Mouse (Mus musculus) embryonic facial prominence, embryonic 13.5 days (tissue): ENCODE data around the gene Esyt3. TPM values are rescaled to one million over a fixed set of nuclear protein-coding genes. Genes with fewer than 3 reads are reported as not detected.

Experiments
- ATAC-seq: fragments of 200-750 bp; cut with Nextera tagmentation; 2 replicates; pipeline ENCODE4 v1.8.0; 2017; ENCODE audit warnings: low read depth; ENCODE audit not compliant: insufficient number of reproducible peaks, insufficient read depth, low FRiP score, low TSS enrichment
- H3K27ac ChIP-seq: fragments of 300-500 bp; sonication (generic); 2 replicates; pipeline ENCODE4 v1.5.1; 2015; ENCODE audit warnings: moderate library complexity, mild to moderate bottlenecking, inconsistent platforms
- H3K27me3 ChIP-seq: fragments of 300-500 bp; sonication (generic); 2 replicates; pipeline ENCODE4 v1.6.1; 2015; ENCODE audit warnings: mild to moderate bottlenecking, inconsistent platforms
- H3K36me3 ChIP-seq: fragments of 300-500 bp; sonication (generic); 2 replicates; pipeline ENCODE4 v1.6.1; 2015; ENCODE audit warnings: mild to moderate bottlenecking, inconsistent platforms
- H3K4me1 ChIP-seq: fragments of 300-500 bp; sonication (generic); 2 replicates; pipeline ENCODE4 v1.6.1; 2015; ENCODE audit warnings: inconsistent platforms
- H3K4me2 ChIP-seq: fragments of 300-500 bp; sonication (generic); 2 replicates; pipeline ENCODE4 v1.6.1; 2015; ENCODE audit warnings: moderate library complexity, mild to moderate bottlenecking, inconsistent platforms
- H3K4me3 ChIP-seq: fragments of 300-500 bp; sonication (generic); 2 replicates; pipeline ENCODE4 v1.5.1; 2015; ENCODE audit warnings: mild to moderate bottlenecking, inconsistent platforms
- H3K9ac ChIP-seq: fragments of 300-500 bp; sonication (generic); 2 replicates; pipeline ENCODE4 v1.6.1; 2015; ENCODE audit warnings: mild to moderate bottlenecking, inconsistent platforms
- H3K9me3 ChIP-seq: fragments of 300-500 bp; sonication (generic); 2 replicates; pipeline ENCODE4 v1.6.1; 2016; ENCODE audit warnings: inconsistent platforms
- WGBS: fragments of 180-500 bp; shearing (Covaris S2); methylation state at CpG from one replicate; pipeline ENCODE4 v1.1.7; 2015; ENCODE audit warnings: mixed read lengths; 5-methylcytosine and 5-hydroxymethylcytosine counted together
- polyA plus RNA-seq: library from polyadenylated mRNA; unstranded; fragments of >200 nt; fragmentation: Nextera tagmentation; extraction: Ambion mirVana; gene quantifications from 2 replicates; pipeline ENCODE4 v1.2.1, GENCODE M21; 2015

The Esyt3 gene
- polyA plus RNA-seq, 1 experiment from 2014 or later: 0.59 TPM

GRCm38 (mm10) chr9:99388078-99388477, 29.7 kb upstream of the Esyt3 start:
- ATAC-seq: no peak
- H3K9ac ChIP-seq: no peak overlapping the region
- no peak overlapping the region for H3K4me3 ChIP-seq
- no peak overlapping the region for H3K4me2 ChIP-seq
- no peaks in the 10 kb centered on the region for H3K4me1 ChIP-seq
- no peaks in the 10 kb centered on the region for H3K9me3 ChIP-seq
- H3K27me3 ChIP-seq: no peaks in the 10 kb centered on the region
- peaks cover 63% of the 10 kb centered on the region for H3K36me3 ChIP-seq
- no peak overlapping the region for H3K27ac ChIP-seq
- 71% methylated on average over 5 of the region's 5 CpGs for WGBS

- peaks cover 11% of the 10 kb centered on the region; the same call in 1 of the 2 replicates for H3K36me3 ChIP-seq
- no peaks in the 10 kb centered on the region for H3K27me3 ChIP-seq
- no peak overlapping the region for H3K4me3 ChIP-seq
- H3K27ac ChIP-seq: no peak overlapping the region
- H3K4me1 ChIP-seq: no peaks in the 10 kb centered on the region
- 66% methylated on average over 9 of the region's 9 CpGs for WGBS
- no peak overlapping the region for H3K9ac ChIP-seq
- ATAC-seq: no peak
- H3K4me2 ChIP-seq: no peak overlapping the region
- H3K9me3 ChIP-seq: no peaks in the 10 kb centered on the region
These were observed 24.2 kb upstream of the Esyt3 start for GRCm38 (mm10) chr9:99382556-99382955.

GRCm38 (mm10) chr9:99379194-99379593, 20.8 kb upstream of the Esyt3 start:
- H3K36me3 ChIP-seq: no peaks in the 10 kb centered on the region
- WGBS: 54% methylated on average over 5 of the region's 5 CpGs
- H3K9ac ChIP-seq: no peak overlapping the region
- no peak for ATAC-seq
- H3K4me1 ChIP-seq: no peaks in the 10 kb centered on the region
- no peak overlapping the region for H3K4me3 ChIP-seq
- no peak overlapping the region for H3K4me2 ChIP-seq
- no peak overlapping the region for H3K27ac ChIP-seq
- H3K9me3 ChIP-seq: no peaks in the 10 kb centered on the region
- no peaks in the 10 kb centered on the region for H3K27me3 ChIP-seq

- Histone ChIP-seq H3K27me3 (no peaks in the 10 kb centered on the region), H3K4me1 (no peaks in the 10 kb centered on the region), H3K9ac (no peak overlapping the region), H3K4me2 (no peak overlapping the region), H3K36me3 (no peaks in the 10 kb centered on the region), H3K9me3 (no peaks in the 10 kb centered on the region), H3K4me3 (no peak overlapping the region), H3K27ac (no peak overlapping the region)
- no peak for ATAC-seq
- WGBS: 6% methylated on average over 14 of the region's 14 CpGs
These were observed 18.4 kb upstream of the Esyt3 start for GRCm38 (mm10) chr9:99376591-99377418.

- Histone ChIP-seq H3K4me2 (no peak overlapping the region), H3K36me3 (no peaks in the 10 kb centered on the region), H3K4me3 (no peak overlapping the region), H3K4me1 (no peaks in the 10 kb centered on the region), H3K9me3 (no peaks in the 10 kb centered on the region), H3K27ac (no peak overlapping the region), H3K9ac (no peak overlapping the region), H3K27me3 (0 out of 2 replicates have a peak, but pooled peaks cover under 1% of the 10 kb centered on the region)
- WGBS: 78% methylated on average over 7 of the region's 7 CpGs
- ATAC-seq: no peak
These were observed 10.1 kb upstream of the Esyt3 start for GRCm38 (mm10) chr9:99368431-99368830.

- ATAC-seq: no peak
- no peak overlapping the region for H3K4me2 ChIP-seq
- H3K36me3 ChIP-seq: no peaks in the 10 kb centered on the region
- no peak overlapping the region for H3K27ac ChIP-seq
- H3K9ac ChIP-seq: no peak overlapping the region
- WGBS: 67% methylated on average over 3 of the region's 3 CpGs
- no peaks in the 10 kb centered on the region for H3K9me3 ChIP-seq
- H3K27me3 ChIP-seq: 0 out of 2 replicates have a peak, but pooled peaks cover 4% of the 10 kb centered on the region
- H3K4me3 ChIP-seq: no peak overlapping the region
- H3K4me1 ChIP-seq: no peaks in the 10 kb centered on the region
These were observed 7.5 kb upstream of the Esyt3 start for GRCm38 (mm10) chr9:99365906-99366305.

- H3K4me1 ChIP-seq: peaks cover 8% of the 10 kb centered on the region
- WGBS: 51% methylated on average over 8 of the region's 8 CpGs
- H3K27me3 ChIP-seq: peaks cover 26% of the 10 kb centered on the region
- H3K9me3 ChIP-seq: no peaks in the 10 kb centered on the region
- H3K36me3 ChIP-seq: no peaks in the 10 kb centered on the region
- no peak overlapping the region for H3K9ac ChIP-seq
- no peak overlapping the region for H3K4me2 ChIP-seq
- no peak overlapping the region for H3K4me3 ChIP-seq
- H3K27ac ChIP-seq: no peak overlapping the region
- no peak for ATAC-seq
These were observed 4.7 kb upstream of the Esyt3 start for GRCm38 (mm10) chr9:99363076-99363475.

GRCm38 (mm10) chr9:99361946-99362345, 3.6 kb upstream of the Esyt3 start:
- Histone ChIP-seq H3K27me3 (peaks cover 37% of the 10 kb centered on the region), H3K4me2 (no peak overlapping the region), H3K36me3 (no peaks in the 10 kb centered on the region), H3K4me1 (peaks cover 18% of the 10 kb centered on the region), H3K27ac (no peak overlapping the region), H3K9ac (no peak overlapping the region), H3K9me3 (no peaks in the 10 kb centered on the region), H3K4me3 (no peak overlapping the region)
- no peak for ATAC-seq
- WGBS: 86% methylated on average over 9 of the region's 9 CpGs

- Histone ChIP-seq H3K4me2 (no peak overlapping the region), H3K27me3 (peaks cover 63% of the 10 kb centered on the region), H3K27ac (no peak overlapping the region), H3K4me1 (peaks cover 18% of the 10 kb centered on the region), H3K4me3 (no peak overlapping the region), H3K9me3 (no peaks in the 10 kb centered on the region), H3K9ac (no peak overlapping the region), H3K36me3 (no peaks in the 10 kb centered on the region)
- 87% methylated on average over 15 of the region's 15 CpGs for WGBS
- no peak for ATAC-seq
These were observed 655 bp upstream of the Esyt3 start for GRCm38 (mm10) chr9:99359012-99359411.

GRCm38 (mm10) chr9:99357561-99357920, 816 bp downstream of the Esyt3 start:
- Histone ChIP-seq H3K4me1 (peaks cover 18% of the 10 kb centered on the region), H3K27me3 (peaks cover 59% of the 10 kb centered on the region), H3K27ac (no peak overlapping the region), H3K4me2 (peak overlapping the region; percentile 98), H3K9ac (peak overlapping the region; percentile 66), H3K9me3 (no peaks in the 10 kb centered on the region), H3K4me3 (peak overlapping the region; percentile 52), H3K36me3 (no peaks in the 10 kb centered on the region)
- whole genome bisulfite sequencing: 4% methylated on average over 19 of the region's 19 CpGs
- no peak for ATAC-seq

GRCm38 (mm10) chr9:99355971-99356370, 2.4 kb downstream of the Esyt3 start:
- no peak overlapping the region for H3K27ac ChIP-seq
- H3K36me3 ChIP-seq: no peaks in the 10 kb centered on the region
- no peaks in the 10 kb centered on the region for H3K9me3 ChIP-seq
- WGBS: 22% methylated on average over 5 of the region's 5 CpGs
- H3K4me3 ChIP-seq: no peak overlapping the region
- no peak for ATAC-seq
- H3K9ac ChIP-seq: no peak overlapping the region
- no peak overlapping the region for H3K4me2 ChIP-seq
- peaks cover 18% of the 10 kb centered on the region for H3K4me1 ChIP-seq
- H3K27me3 ChIP-seq: peaks cover 59% of the 10 kb centered on the region

GRCm38 (mm10) chr9:99354796-99355195, 3.6 kb downstream of the Esyt3 start:
- WGBS: 49% methylated on average over 5 of the region's 5 CpGs
- H3K4me3 ChIP-seq: no peak overlapping the region
- ATAC-seq: no peak
- H3K27ac ChIP-seq: no peak overlapping the region
- H3K9me3 ChIP-seq: no peaks in the 10 kb centered on the region
- no peak overlapping the region for H3K4me2 ChIP-seq
- H3K27me3 ChIP-seq: peaks cover 55% of the 10 kb centered on the region
- peaks cover 18% of the 10 kb centered on the region for H3K4me1 ChIP-seq
- H3K9ac ChIP-seq: no peak overlapping the region
- H3K36me3 ChIP-seq: no peaks in the 10 kb centered on the region
